Comparison of ENCODE assay signal across 9 mouse cellular contexts in genomic region chr4:116134990-116135389, GRCm38 (mm10). TPM values are rescaled to one million over a fixed set of nuclear protein-coding genes. Genes with fewer than 3 reads are reported as not detected.
DNase-seq lines count a peak whose midpoint lies in the region; ATAC-seq and TF ChIP-seq lines count a peak whose summit lies in the region.
"Had no signal": no experiment of that assay in that cellular context is flagged by ENCODE, and none has a peak within 500 bp of the region (broad histone marks: within the 10 kb centered on the region; RNA-seq: fewer than 3 reads in every experiment).

No protein-coding gene starts in this region.

- DNase-seq in cerebellum, adult 9-11 months, result peak; percentile 35
- peak; percentile 28 for DNase-seq in lung, adult 2 months
- DNase-seq in lung, adult 18-20 months, result no peak
- DNase-seq in retina, embryonic 14.5 days (ENCODE audit: low spot score), result peak; percentile 78
- no peak for DNase-seq in urinary bladder, postnatal 14 days (ENCODE audit: low spot score)
- no peak for DNase-seq in layer of hippocampus, postnatal 36 days

- TF ChIP-seq CTCF in lung, adult 2 months (IDR thresholded peaks at IDR 0.05; ENCODE audit: insufficient read depth, low read length), result peak; percentile 33; the same call in 1 of the 2 replicates

- no peaks in the 10 kb centered on the region for H3K4me1 ChIP-seq in lung, adult 2 months (ENCODE audit: control insufficient read depth, insufficient read depth, low read length)
- H3K4me1 ChIP-seq: limb, embryonic 13.5 days had no signal

- WGBS in lung, adult 2 months, result 21% methylated on average over 2 of the region's 2 CpGs

- no peak overlapping the region for H3K4me3 ChIP-seq in lung, adult 2 months (replicated peaks; ENCODE audit: extremely low read depth, low read depth, low read length)
- H3K4me3 ChIP-seq: limb, embryonic 13.5 days had no signal

- no peak for ATAC-seq in cerebellum, adult (ENCODE audit: insufficient number of reproducible peaks, low FRiP score, low TSS enrichment)
- ATAC-seq in granulocyte monocyte progenitor cell, adult 5-6 weeks (replicated peaks; ENCODE audit: poor library complexity, severe bottlenecking), result peak; percentile 77

- TF ChIP-seq POLR2A in lung, adult 2 months (IDR thresholded peaks at IDR 0.05; ENCODE audit: borderline replicate concordance, extremely low read depth, low read depth, low read length), result no peak

RNA-seq across cellular contexts. Expression of gene Pomgnt1, which starts 11.3 kb away (rescaled TPM):
- 37.3 and 46.4 TPM in 2 replicates for polyA plus RNA-seq in lung, adult 2 months (2012; rRNA removed)
- 13.8 and 18.3 TPM in 2 replicates for total RNA-seq in granulocyte monocyte progenitor cell, adult 5-6 weeks (2014; fragmentation: Nextera tagmentation)
- 17.1 and 17.5 TPM in 2 replicates for total RNA-seq in granulocyte monocyte progenitor cell, adult 5-6 weeks (2017)
- 10 to 100 TPM; 62.4 to 63.5 TPM for total RNA-seq in layer of hippocampus, postnatal 36 days (2021)

RNA-seq across cellular contexts. Expression of gene Rad54l, which starts 11.5 kb away (rescaled TPM):
- 0.42 and 0.70 TPM in 2 replicates for polyA plus RNA-seq in lung, adult 2 months (2012; rRNA removed)
- total RNA-seq in granulocyte monocyte progenitor cell, adult 5-6 weeks (2014; fragmentation: Nextera tagmentation), result 37.5 and 43.3 TPM in 2 replicates
- total RNA-seq in granulocyte monocyte progenitor cell, adult 5-6 weeks (2017), result 27.9 and 34.9 TPM in 2 replicates
- total RNA-seq in layer of hippocampus, postnatal 36 days (2021), result 1 to 10 TPM in 1 of 2 experiments, under 1 TPM in 1; 0.73 to 1.0 TPM

RNA-seq across cellular contexts. Expression of gene Lurap1, which starts 16.1 kb away (rescaled TPM):
- polyA plus RNA-seq in lung, adult 2 months (2012; rRNA removed), result 3.7 and 5.7 TPM in 2 replicates
- not detected in 2 replicates for total RNA-seq in granulocyte monocyte progenitor cell, adult 5-6 weeks (2014; fragmentation: Nextera tagmentation)
- not detected in 2 replicates for total RNA-seq in granulocyte monocyte progenitor cell, adult 5-6 weeks (2017)
- 10 to 100 TPM; 21.8 to 23.8 TPM for total RNA-seq in layer of hippocampus, postnatal 36 days (2021)

RNA-seq across cellular contexts. Expression of gene Tspan1, which starts 32.4 kb away (rescaled TPM):
- 60.8 and 93.7 TPM in 2 replicates for polyA plus RNA-seq in lung, adult 2 months (2012; rRNA removed)
- not detected in 2 replicates for total RNA-seq in granulocyte monocyte progenitor cell, adult 5-6 weeks (2014; fragmentation: Nextera tagmentation)
- not detected in 2 replicates for total RNA-seq in granulocyte monocyte progenitor cell, adult 5-6 weeks (2017)
- not detected for total RNA-seq in layer of hippocampus, postnatal 36 days (2021)

RNA-seq across cellular contexts. Expression of gene 1700042G07Rik, which starts 38.2 kb away (rescaled TPM):
- polyA plus RNA-seq in lung, adult 2 months (2012; rRNA removed), result not detected in 2 replicates
- not detected in 2 replicates for total RNA-seq in granulocyte monocyte progenitor cell, adult 5-6 weeks (2014; fragmentation: Nextera tagmentation)
- total RNA-seq in granulocyte monocyte progenitor cell, adult 5-6 weeks (2017), result not detected in 2 replicates
- total RNA-seq in layer of hippocampus, postnatal 36 days (2021), result not detected
- polyA plus RNA-seq: limb, embryonic 13.5 days had no signal

Comparison
In these comparisons a context has a peak if more than half of its experiments do, and no peak if none do; other contexts are left out.
1. DNase-seq: peak in cerebellum, adult 9-11 months (single experiment), lung, adult 2 months (single experiment) and retina, embryonic 14.5 days (single experiment); none in lung, adult 18-20 months (0 of 2), urinary bladder, postnatal 14 days (single experiment) and layer of hippocampus, postnatal 36 days (0 of 2).
2. RNA of gene Rad54l, which starts 11.5 kb away (total RNA-seq): 27.9 to 43.3 TPM in granulocyte monocyte progenitor cell, adult 5-6 weeks; 0.73 to 1.0 TPM in layer of hippocampus, postnatal 36 days; every median in the first group is over 10 times any median in the second.
3. RNA of gene Lurap1, which starts 16.1 kb away (total RNA-seq): 21.8 to 23.8 TPM in layer of hippocampus, postnatal 36 days; not detected in granulocyte monocyte progenitor cell, adult 5-6 weeks; every median in the first group is over 10 times any median in the second.